Mouse (Mus musculus): ENCODE measurements around the gene Tnip1.

Tnip1 gene

DNA sequence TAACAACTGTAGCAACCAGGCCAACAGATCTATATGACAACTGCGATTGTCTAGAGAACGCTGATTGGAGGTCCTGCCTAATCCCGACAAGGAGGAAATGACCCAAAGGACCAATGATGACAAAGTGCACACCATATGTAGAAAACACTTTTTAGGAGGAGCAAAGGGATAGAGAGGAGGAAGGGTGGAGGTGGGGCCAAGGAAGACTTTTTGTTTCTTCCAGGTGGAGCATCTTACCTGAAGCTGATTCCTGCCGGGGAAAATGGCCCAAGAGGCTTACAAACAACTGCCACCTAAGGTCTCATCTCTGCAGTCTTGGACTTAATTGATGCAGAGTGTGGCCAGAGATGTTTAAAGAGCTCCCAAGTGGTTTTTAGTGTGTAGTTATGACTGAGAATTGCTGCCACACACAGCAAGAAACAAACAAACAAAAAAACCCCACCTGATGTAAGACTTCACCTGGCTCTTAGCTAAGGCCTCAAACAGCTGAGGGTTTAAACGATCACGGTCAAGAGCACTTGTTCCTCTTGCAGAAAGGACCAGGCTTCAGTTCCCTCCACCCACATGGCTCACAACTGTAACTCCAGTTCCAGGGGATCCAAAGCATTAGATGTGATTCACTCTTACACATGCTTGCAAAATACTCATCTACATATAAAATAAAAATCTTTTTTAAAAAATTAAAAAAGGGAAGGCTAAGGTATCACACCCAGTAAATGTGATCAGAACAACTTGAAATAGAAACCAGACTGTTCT lies 97.2 kb downstream of the Tnip1 start:
- no peak for TF ChIP-seq GATA4 (IDR thresholded peaks at IDR 0.05; ENCODE audit: insufficient replicate concordance, low read length)

DNA sequence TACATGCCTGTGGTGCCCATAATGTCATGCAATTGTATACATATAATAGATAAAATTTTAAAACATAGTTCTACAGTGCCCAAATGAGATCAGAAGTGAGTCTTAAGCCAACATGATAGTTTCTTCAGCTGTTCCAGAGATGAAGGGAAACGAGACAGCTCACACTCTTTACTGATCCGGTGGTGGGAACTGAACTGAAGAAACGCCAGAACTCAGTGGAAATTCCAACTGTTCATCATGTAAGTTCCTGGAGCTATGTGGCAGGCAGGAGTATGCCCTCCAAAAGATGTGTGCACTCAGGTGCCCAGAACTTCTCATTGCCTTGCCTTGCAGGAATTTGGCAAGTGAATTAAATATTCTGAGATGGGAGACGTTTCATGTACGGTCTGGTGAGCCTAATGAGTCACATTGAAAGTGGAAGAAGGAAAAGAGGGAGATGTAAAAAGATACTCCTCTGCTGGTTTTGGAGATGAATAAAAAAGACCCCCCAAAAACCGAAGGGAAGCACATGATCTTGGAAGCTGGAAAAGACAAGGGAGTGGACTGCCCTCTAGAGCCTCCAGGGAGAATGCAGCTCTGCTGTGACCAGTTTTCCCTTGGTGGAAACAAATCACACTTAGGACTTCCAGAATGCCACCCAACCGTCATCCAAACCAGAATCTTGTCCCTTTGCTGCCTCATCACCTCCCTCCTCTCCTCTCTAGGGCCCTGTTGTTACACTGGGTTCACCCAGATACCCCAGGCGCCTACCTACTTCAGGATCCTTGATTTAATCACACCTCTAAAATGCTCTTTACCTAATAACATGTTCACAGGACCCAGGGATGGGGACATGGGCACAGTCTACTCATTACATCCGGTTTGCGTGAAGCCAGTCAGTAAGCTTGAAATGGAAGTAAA lies 99.8 kb downstream of the Tnip1 start:
- TF ChIP-seq GATA4 (IDR thresholded peaks at IDR 0.05; ENCODE audit: insufficient replicate concordance, low read length) = no peak

DNA sequence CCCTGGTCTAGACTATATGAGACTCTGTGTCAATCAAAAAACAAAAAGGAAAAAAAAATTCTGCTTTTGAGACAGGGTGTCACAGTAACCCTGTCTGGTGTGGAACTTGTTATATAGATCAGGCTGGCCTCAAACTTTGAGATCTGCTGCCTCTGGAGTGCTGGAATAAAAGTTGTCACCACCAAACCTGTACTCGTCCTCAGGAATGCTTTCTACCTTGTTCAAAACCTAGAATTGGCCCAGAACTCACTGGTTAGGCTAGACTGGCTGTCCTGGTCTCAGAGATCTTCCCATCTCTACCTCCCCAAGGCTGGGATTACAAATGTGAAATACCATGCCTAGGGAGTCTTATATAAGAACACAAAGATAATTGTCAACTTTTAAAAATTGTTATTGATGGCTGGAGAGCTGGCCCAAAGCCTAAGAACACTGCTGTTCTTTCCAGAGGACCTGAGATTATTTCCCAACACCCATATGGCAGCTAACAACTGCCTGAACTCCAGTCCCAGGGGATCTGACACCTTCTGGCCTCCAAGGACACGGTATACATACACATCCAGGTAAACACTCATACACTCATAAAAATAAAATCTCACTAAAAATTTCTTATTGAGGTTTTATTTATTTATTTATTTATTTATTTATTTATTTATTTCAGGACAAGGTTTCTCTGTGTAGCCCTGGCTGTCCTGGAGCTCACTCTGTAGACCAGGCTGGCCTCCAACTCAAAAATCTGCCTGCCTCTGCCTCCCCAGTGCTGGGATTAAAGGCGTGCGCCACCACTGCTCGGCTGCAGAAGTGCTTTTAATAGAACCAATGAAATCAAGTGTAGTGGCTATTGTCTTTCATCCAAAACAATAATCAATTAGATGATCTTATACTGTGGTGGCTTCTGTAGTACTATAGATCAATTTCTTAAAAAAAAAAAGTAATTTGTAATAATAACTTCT lies 101.0 kb downstream of the Tnip1 start:
- no peak for TF ChIP-seq GATA4 (IDR thresholded peaks at IDR 0.05; ENCODE audit: insufficient replicate concordance, low read length)

Measured in liver, adult (tissue).